Mouse (Mus musculus): ENCODE results near the gene Pbp2.

Gene Pbp2

DNA sequence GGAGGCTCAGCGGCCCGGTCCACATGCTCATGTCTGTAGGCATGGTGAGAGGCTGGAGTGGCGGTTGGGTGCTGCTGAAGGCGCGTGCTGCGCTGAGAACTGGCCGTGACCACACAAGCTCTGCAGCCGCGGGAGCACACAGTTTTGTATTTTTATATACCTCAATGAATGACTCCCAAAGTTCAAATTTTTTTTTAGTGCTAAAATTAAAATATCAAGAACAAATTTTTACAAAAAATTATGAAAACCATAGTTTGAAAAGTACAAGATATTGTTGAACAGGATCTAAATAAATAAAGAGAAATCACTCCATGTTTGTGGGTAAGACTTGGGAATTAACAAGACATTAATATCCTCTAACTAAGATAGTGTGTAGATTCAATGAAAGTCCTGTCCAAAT, at the start of gene Pbp2:
Gene Pbp2 (minus strand): TSS at position 101 of the 400 bp plus-strand sequence.
- no peak for DNase-seq

DNA sequence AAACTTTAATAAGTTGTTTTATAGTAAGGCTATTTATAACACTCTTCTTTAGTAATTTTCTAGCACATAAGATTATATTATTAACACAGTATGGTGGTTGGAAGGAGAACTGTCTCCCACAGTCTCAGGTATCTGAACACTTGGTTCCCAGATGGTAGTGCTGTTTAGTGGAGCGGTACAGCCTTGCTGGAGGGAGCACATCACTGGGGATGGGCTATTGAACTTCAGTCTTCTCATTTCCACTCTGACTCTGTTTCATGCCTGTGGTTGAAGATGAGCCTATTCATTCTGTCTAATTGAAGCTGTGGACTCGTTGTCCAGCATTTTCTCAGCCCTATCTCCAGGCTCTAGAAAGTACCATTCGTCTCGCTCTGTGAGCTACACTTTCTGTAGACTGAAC, 44.7 kb upstream of the Pbp2 start:
- DNase-seq = no peak

DNA sequence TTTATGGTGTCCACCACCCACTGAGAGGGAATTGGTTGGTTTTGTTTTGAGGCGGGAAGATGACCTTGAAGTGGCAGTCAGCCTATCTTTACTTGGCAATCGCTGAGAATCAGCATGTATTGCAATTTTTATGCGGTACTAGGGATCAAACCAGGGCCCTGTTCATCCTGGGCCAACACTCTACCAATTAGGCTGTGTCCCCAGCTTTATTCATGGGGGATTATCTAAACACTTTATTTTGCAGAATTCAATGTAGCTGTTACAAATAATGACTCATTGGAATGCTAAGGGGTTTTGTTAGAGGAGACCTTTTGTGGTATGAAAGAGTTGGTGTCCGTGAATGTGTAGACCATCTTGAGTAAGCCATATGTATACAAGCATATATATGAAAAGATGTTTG, 42.3 kb upstream of the Pbp2 start:
- no peak for DNase-seq

DNA sequence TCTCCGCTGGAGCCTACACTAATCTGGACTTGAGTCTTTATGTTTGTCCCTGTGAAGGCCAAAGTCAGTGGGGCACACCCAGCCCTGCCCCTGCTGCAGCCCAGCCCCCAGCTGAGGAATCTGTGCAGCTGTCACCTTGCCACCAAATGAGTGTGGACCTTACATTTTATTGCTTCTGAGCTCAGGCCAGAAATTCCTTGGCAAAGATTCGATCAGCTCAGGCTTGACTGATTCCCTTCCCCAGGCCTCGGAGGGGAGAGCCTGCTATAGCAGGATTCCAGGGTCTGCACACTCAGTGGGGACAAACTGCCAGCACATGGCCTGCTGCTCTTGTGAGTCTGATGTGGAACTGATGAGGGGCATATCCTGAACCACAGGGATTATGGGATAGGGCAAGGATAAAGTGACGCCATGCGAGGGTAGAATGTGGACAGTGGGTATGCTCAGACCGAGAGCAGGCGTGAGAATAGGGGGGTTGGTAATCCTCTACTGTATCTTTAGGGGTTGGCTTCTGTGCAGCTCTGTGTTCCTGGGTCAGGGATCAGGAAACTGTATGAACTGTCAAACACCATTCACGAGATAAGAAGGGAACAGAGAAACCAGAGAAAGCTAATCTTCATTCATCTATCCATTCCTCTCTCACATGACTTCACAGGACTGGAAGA, 41.6 kb upstream of the Pbp2 start:
- DNase-seq = peak; percentile 49

DNA sequence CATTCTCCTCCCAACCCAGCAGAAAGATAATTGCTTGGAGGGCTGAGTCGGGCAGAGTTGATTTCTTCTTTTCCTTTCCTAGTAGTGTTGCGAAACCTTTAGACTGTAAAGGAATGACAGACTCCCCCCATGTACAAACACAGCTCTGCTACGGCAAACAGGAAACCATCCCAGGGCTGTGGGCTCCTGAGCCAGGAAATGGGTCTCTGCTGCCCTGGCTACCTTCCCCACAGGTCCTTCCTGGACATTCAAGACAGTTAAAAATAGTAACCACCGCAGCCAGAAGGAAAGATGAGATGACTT, 30.8 kb upstream of the Pbp2 start:
- peak; percentile 25 for DNase-seq

DNA sequence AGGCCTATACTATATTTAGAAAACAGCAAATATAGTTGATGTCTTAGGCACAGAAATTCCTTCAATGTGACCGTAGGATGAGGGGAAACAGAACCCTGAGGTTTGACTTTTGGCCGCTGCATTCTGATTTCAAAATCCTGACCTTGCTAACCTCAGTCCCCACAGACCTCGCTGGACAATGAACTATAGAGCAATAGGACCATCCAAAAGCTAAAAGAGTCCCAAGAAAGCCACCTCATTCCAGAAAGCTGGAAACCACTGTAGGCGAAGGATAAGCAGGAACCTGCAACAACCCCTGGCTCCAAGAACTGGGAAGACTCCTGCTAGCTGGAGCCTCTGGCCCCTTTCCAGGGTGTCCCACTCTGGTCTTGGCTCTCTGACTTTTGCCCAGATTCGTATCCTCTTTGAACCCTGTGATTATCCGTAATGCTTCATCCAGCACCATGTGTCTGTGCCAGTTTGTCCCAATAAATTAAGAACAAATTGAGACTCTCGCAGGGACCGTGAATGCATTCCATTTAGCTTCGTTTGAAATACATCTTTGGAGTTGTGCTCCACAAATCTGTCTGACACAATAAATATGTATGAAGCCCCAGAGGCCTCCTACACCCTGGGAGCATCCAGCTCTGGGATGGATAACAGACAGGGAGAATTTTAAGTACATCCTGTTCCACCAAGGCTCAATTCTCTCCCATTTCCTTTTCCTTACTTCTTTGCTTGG, 30.3 kb upstream of the Pbp2 start:
- peak; percentile 38 for DNase-seq

DNA sequence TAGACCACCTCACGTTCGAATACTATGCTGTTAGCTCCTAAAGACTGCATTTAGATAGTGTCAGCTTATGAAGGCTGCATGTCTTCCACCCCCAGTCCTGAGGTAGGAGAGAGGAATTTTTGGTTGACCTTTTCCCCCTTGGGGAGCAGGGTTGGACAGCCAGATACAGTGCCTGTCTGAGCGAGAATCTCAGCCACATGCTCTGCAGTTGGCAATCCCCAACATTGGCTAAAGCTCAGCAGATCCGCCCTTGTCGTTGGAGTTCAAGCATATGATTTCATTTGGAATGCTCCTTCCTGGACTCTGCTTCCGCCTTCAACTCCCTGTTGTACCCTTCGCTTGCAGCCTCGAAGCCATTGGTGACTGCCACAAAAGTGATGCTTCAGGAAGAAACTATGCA, 26.2 kb upstream of the Pbp2 start:
- DNase-seq = no peak

DNA sequence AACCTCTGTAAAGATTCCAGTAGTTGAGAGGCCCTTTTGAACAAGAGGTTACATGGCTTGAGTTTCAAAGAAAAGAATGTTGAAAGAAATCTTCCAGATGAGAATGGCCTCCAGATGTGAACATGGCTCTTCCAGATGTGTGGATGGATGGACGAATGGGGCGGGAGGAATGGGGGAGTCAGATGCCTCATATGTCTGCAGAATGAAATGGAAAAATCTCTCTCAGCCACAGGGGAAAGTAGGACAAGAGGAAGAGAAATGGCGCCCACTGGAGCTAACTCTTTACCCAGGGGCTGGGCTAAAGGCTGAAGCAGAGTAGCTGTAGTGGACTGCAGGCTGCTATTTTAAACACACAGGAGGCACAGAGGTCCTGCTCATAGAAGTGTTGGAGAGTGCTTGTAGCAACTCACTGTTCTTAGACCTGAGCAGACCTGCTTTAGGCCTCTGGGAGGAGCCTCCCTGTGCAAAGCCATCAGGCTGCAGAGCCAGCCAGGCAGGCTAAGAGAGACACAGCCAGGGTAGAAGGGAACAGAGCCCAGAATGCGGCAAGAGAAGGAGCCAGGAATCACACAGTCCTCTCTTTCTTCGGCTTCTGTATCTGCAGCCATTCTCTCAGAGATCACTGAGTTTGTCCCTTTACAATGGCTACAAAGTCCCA, 23.9 kb upstream of the Pbp2 start:
- DNase-seq = peak; percentile 51

DNA sequence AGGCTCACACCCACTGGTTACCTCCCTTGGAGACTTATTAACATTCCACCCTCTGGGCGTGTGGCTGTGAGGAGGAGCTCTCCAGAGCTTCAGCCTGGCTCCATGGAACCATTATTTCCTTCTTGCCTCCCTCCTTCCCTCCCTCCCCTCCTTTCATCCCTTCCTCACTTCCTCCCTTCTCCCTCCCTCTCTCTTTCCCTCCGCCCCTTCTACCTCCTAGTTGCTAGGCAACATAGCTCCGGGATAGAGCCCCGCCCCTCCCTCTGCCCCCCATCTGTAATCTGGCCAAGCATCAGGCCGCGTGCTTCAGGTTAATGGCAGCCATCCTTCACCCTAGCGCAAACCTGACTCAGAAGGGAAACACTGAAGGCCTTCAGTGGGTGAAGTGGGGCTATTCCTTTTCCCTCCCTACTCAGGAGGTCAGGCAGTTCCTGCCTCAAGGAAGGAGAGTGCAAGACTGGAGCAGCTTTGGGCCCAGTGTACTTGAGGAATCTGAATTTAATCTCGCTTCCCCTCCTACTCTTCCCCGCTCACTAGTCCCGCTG, 22.6 kb upstream of the Pbp2 start:
- peak; percentile 27 for DNase-seq

DNA sequence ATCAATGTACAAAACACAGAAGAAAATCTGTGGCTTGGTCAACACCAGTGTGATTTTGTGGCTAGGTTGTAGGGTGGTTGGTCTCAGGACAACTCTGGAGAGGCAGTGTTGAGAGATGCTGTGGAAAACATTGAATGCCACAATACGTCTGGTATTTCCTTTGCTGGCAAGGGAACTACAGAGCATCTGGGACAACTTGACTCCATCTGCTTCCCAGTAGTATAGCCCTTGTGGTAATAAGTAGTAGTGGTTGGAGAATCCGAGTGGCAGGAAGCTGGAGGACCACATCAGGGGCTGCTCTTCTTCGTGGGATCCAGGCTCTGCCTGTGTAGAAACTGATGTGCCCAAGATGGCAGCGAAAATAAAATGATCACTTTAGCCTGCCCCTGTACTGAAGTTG, 21.7 kb upstream of the Pbp2 start:
- DNase-seq = no peak

DNA sequence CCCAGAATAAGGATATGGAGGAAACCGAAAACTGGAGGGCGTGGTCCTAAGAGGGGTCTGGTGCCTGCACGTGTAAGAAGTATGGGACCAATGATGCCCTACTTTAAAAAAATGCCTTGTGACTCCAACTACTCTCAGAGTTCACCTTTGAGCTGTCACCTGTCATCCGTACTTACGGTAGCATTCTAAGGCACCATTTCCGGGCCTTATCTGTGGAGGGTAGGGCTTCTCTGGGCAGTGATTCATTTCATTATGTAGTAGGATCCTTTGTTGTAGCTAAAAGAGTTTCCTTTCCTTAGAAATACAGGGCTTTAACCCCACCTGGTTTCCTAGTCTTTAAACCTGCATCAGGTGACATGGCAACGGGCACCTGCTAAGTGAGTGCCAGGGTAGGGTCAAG, 16.6 kb upstream of the Pbp2 start:
- DNase-seq = no peak

DNA sequence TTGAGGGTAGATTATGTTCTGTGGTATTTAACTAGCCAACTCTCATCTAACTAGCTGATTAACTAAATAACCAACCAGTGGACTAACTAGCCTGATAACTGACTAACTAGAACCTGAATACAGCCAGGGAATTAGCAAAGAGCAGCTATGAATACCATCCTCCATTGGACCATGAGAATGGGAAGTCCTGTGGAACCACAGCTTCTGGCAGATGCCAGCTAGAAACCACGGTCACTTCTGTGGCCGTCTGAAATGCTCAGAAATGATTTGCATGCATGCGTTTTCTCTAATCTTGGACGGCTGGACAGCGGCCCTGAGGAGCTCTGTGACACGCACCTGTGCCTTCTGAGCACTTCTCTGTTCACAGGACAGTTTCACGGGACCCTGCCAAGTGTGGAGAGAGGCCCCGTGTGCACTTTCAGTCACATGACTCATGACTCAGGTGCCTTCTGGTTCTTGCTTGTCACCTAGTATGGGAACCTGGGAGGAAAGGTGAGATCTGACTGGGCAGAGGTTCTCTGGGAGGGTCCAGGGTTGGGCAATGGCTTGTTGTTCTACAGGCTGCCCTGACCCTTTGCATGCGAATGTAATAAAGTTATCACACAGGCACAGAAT, 14.6 kb upstream of the Pbp2 start:
- peak; percentile 16 for DNase-seq

DNA sequence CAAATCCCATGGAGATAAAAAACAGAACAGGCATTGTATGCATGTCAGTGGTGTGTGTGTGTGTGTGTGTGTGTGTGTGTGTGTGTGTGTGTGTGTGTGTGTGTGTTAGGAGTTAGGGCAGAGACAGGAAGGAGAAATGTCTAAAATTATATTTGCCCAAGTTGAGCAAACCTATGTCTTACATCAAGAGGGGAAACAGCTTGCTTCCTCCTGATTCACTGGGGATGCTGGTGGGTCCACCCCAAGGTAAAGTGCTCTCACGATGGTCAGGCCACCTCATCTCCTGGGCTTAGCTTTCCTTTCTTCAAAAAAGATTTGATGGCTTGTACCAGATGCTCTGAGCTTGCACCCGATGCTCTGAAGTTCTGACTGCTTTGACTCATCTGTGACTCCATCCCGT, 13.9 kb upstream of the Pbp2 start:
- DNase-seq = no peak

DNA sequence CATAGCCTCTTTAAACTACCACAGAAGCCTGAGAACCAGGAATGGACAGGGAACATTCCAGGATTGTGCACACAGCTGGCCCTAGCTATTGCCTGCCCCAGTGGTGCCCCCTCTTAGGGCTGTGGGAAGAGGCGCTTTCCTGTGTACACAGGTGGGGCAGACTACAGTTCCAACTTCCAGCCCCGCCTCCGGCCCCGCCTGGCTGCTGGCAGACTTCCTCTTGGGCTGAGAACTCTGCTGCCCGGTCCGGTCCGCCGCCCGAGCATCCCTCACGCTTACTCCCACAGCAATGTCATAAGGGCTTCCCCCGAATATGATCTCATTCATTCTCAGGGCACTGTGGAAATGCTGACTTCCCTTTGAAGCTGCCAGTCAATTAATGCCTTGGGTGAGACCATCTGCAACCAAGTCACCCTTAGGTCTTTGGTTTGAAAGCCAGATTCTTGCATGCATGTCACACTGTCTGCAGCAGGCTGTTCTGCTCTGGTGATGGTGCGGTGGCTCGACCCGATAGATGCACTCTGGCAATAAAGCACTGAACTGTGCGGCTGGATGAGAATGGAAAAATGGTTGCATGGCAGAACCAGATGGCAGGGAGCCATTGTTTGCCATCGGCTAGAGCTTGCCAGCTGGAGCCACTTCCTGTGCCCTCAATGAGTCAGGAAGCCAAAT, 13.2 kb upstream of the Pbp2 start:
- peak; percentile 89 for DNase-seq

DNA sequence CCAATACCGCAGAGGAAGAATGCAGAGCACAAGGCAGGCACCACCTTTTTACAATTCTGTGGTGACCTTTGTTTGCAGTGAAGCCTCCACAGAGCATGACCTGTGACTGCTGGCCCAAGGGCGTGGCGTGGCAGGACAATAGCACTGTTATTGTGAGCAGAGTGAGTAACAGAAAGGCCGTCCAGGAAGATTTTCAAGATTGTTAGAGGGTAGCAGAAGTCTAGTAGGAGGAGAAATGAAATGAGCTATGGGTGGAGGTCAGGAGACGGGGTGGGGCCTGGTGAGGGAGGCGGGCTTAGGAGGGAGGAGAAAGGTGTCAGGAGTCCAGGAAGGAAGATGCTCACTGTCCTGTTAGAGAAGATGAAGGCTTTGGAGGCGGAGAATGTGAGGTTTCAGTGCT, 12.5 kb upstream of the Pbp2 start:
- DNase-seq = peak; percentile 66

DNA sequence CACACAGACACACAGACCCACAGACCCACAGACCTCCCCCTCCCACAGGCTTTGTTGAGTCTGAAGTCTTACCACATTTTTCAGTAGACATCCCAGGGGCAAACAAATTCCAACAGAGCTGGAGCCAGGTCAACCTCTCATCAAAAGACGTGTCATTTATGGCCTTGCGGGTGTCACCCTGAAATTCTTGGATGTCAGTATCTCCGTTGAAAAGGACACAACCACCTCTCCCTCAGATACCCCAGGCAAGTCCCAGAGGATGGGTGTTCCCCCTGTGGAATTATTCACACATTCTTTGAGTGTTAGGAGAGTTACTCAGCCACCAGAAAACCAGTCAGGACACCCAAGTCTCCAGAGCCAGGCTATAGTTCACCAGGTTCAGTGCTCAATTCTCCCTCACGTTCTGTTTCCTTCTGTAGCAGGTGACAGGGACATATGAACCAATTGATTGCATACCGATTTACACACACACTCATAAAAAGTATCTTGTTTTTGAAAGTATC, 9.3 kb upstream of the Pbp2 start:
- no peak for DNase-seq

DNA sequence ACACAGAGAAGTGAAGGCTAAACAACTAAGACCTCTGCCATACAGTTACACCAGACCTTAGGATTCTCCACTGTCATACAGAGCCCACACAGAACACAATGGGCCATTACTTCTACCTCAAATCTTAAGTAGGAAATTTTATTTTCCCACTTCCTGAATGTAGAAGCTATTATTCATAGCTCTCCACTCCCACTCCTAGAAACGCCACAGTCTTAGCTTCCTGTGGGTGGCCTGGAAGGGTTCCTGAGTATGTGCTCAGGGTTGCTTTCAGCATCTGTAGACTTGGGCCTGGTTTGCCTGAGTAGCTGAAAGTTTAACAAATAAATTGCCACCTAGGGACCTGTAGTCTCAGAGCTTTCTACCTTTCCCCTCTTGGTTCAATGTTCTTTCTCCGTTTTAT, 5.9 kb upstream of the Pbp2 start:
- DNase-seq = no peak

DNA sequence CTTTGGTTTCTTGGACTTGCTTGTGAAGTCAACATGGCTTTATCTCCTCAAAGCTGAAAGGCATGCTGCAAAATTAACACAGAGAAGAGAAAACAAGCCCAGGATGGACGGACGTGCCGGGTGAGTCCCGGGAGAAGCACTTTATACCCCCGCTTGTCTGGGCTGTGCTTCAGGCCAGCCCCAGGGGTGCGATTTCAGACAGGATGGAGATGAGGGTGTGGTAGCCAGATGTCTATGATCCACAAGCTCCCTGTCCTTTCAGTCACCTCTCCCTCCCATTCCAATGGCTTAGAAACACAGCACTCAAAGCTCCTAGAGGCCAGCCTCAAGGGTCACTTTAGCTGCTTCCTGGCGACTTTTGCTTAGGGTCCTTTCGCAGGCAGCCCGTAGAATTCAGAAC, 3.8 kb upstream of the Pbp2 start:
- DNase-seq = peak; percentile 14

DNA sequence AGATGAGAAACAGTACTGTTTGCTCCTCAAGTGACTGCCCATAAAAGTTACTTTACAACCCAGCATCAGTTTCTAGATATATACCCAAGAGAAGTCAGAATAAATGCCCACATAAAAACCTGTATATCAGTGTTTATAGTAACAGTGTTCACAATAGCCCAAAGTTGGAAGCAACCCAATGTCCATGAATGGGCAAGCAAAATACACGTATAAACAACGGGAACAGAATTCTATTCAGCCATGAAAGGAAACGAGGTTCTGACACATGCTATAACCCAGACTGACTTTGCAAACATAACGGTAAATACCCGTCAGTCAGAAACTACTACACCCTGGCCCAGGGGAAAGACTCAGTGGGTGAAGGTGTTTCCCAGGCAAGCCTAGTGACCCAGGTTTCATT, 1.8 kb upstream of the Pbp2 start:
- peak; percentile 59 for DNase-seq

DNA sequence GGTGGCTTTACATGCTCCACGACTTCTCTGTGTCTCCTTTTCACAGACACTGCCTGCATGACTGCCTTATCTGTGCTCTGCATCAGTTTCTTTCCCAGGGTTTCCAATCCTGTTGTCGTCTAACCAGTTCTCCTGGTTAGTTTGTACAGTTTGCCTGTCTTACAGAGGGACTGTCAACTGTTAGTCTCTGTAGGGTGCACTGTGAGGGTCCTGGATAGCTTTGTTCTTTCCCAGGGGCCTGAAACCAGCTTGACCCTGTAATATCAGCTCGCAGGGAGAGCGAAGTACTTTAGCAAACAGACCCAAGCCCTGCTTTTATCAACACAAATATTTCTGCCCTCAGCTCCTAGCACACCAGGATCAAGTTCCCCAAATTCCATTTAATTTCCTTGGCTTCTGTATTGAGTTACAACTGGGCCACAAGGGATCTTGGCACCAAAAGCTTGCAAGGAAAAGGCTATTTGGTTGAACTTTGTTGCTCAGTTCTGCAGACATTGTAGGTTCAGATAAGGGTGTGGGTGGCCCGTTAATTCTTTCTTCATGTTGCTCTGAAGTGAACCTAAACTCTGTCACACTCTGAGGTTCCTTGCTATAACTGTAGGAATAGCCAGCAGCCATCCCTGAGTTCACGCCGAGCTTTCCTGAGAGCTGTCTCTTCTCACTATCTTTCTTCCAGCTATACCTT, 5.5 kb downstream of the Pbp2 start:
- no peak for DNase-seq

DNA sequence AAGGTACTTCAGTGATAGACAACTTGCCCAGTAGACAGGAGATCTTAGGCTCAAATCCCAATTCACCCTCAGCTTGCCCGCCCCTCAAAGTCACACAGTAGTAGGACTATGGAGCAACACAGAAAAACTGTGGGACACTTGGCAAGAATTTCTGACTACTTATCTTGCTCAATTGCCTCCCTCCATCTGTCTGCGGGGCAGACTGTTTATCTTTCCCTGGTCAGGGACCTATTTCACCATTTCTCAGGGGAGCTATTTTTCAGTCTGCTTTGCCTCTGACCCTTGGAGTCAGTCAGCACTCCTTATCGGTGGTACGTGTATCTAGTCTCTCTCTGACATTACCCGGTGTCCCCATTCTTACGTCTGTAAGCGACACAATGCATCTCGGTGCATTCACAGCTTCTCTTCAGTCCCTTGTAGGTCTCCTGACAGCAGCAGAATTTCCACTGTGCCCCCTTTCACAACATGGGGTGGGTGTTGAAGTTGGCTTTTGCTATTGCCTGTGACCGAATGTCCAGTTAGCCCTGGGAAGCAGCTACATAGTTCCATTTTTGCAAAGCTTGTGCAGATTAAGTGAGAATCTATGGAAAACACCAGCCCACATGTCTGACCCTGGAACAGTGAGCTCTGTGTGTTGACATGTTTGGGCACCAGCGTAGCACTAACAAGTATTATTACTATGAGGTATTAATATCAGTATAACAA, 7.6 kb downstream of the Pbp2 start:
- DNase-seq = peak; percentile 54

DNA sequence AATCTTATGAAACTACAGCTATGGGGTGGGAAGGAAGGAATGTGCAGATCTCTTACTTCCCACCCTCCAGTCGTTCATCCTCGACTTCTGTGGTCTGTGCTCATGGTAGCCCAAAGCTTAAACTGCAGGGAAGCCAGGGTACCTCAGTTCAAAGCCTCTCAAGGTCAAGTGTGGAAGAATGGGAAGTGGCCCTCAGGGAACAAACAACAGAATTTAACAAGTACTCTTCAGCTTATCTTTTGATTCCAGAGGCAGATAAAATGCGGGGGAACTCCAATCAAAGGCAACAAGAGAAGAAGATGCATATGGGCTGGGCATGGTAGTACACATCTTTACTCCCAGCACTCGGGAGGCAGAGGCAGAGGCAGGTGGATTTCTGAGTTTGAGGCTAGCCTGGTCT, 9.7 kb downstream of the Pbp2 start:
- DNase-seq = peak; percentile 38

Data from lung, postnatal 10 days (tissue).